Mouse (Mus musculus) liver, embryonic 11.5 days (tissue): ENCODE results near the gene Hoxb7. TPM values are rescaled to one million over a fixed set of nuclear protein-coding genes. Genes with fewer than 3 reads are reported as not detected.

Experiments used
- ATAC-seq: fragments of 200-750 bp; cut with Nextera tagmentation; replicated peaks from 2 replicates; pipeline ENCODE4 v1.8.0; 2017; ENCODE audit warnings: moderate number of reproducible peaks, mild to moderate bottlenecking, moderate TSS enrichment, moderate library complexity; ENCODE audit not compliant: low FRiP score
- DNase-seq: peaks from one replicate; pipeline ENCODE4 v3.0.0-alpha.2; 2017; ENCODE audit warnings: low spot score
- H3K27ac ChIP-seq: fragments of 300-500 bp; sonication (generic); 2 replicates; pipeline ENCODE4 v1.5.1; 2014; ENCODE audit warnings: mild to moderate bottlenecking, low read depth, low read length, control low read depth
- H3K27me3 ChIP-seq: fragments of 300-500 bp; sonication (generic); replicated peaks from 2 replicates; pipeline ENCODE4 v1.6.1; 2014; ENCODE audit warnings: low read length, mixed read lengths; ENCODE audit not compliant: control insufficient read depth, insufficient read depth
- H3K36me3 ChIP-seq: fragments of 300-500 bp; sonication (generic); 2 replicates; pipeline ENCODE4 v1.6.1; 2014; ENCODE audit warnings: mild to moderate bottlenecking, low read length, moderate library complexity, mixed read lengths; ENCODE audit not compliant: control insufficient read depth, insufficient read depth
- H3K4me1 ChIP-seq: fragments of 300-500 bp; sonication (generic); replicated peaks from 2 replicates; pipeline ENCODE4 v1.6.1; 2014; ENCODE audit warnings: low read length, mixed read lengths; ENCODE audit not compliant: control insufficient read depth, insufficient read depth
- H3K4me2 ChIP-seq: fragments of 300-500 bp; sonication (generic); 2 replicates; pipeline ENCODE4 v1.6.1; 2014; ENCODE audit warnings: mild to moderate bottlenecking, control low read depth, moderate library complexity
- H3K4me3 ChIP-seq: fragments of 300-500 bp; sonication (generic); 2 replicates; pipeline ENCODE4 v1.5.1; 2014; ENCODE audit warnings: low read depth, low read length, control low read depth
- H3K9ac ChIP-seq: fragments of 300-500 bp; sonication (generic); 2 replicates; pipeline ENCODE4 v1.6.1; 2014; ENCODE audit warnings: low read depth, low read length, control low read depth
- H3K9me3 ChIP-seq: fragments of 300-500 bp; sonication (generic); 2 replicates; pipeline ENCODE4 v1.6.1; 2016; ENCODE audit warnings: low read length, inconsistent platforms, mixed read lengths; ENCODE audit not compliant: control insufficient read depth
- WGBS: fragments of 180-500 bp; shearing (Covaris S2); extraction: QIAGEN DNeasy Blood & Tissue Kit; methylation state at CpG from one replicate; pipeline ENCODE4 v1.1.7; 2014; 5-methylcytosine and 5-hydroxymethylcytosine counted together
- polyA plus RNA-seq: library from polyadenylated mRNA; unstranded; fragments of >200 nt; fragmentation: Nextera tagmentation; extraction: Ambion mirVana; gene quantifications from 2 replicates; pipeline ENCODE4 v1.2.1, GENCODE M21; 2014

Hoxb7 gene
- polyA plus RNA-seq, 1 experiment from 2014 or later = 2.0 TPM

- Histone ChIP-seq H3K4me1 (no peaks in the 10 kb centered on the region), H3K27ac (no peak overlapping the region), H3K27me3 (peaks cover 100% of the 10 kb centered on the region), H3K9me3 (no peaks in the 10 kb centered on the region), H3K36me3 (no peaks in the 10 kb centered on the region), H3K4me3 (no peak overlapping the region), H3K9ac (no peak overlapping the region), H3K4me2 (no peak overlapping the region)
- no peak for ATAC-seq
- WGBS = 11% methylated on average over 21 of the region's 21 CpGs
- no peak for DNase-seq
Measured at GRCm38 (mm10) chr11:96289293-96289692, 2.9 kb downstream of the Hoxb7 start.

GRCm38 (mm10) chr11:96289837-96290236, 3.4 kb downstream of the Hoxb7 start:
- H3K9me3 ChIP-seq = no peaks in the 10 kb centered on the region
- H3K9ac ChIP-seq = no peak overlapping the region
- H3K27ac ChIP-seq = no peak overlapping the region
- WGBS = 19% methylated on average over 6 of the region's 6 CpGs
- ATAC-seq (no peak), DNase-seq (no peak)
- H3K36me3 ChIP-seq = no peaks in the 10 kb centered on the region
- no peak overlapping the region for H3K4me2 ChIP-seq
- peaks cover 100% of the 10 kb centered on the region for H3K27me3 ChIP-seq
- no peak overlapping the region for H3K4me3 ChIP-seq
- H3K4me1 ChIP-seq = no peaks in the 10 kb centered on the region

- peaks cover 100% of the 10 kb centered on the region for H3K27me3 ChIP-seq
- ATAC-seq = no peak
Measured at GRCm38 (mm10) chr11:96290705-96291355, 4.4 kb downstream of the Hoxb7 start.

GRCm38 (mm10) chr11:96291681-96292564, 5.5 kb downstream of the Hoxb7 start, which contains the start of gene Hoxb6:
TSS of gene Hoxb6 (plus strand) at chr11:96292476.
- DNase-seq (no peak), ATAC-seq (no peak)
- Histone ChIP-seq H3K4me1 (0 out of 2 replicates have a peak, but pooled peaks cover 3% of the 10 kb centered on the region), H3K27me3 (peaks cover 100% of the 10 kb centered on the region), H3K4me2 (0 out of 2 replicates have a peak within 1 kb of the TSS, but pooled peaks have one; percentile 7), H3K27ac (no peak within 1 kb of the TSS), H3K4me3 (no peak within 1 kb of the TSS), H3K9me3 (no peaks in the 10 kb centered on the region), H3K9ac (no peak within 1 kb of the TSS), H3K36me3 (no peaks in the 10 kb centered on the region)
- WGBS = 7% methylated on average over 22 of the region's 22 CpGs

More at GRCm38 (mm10) chr11:96290705-96291355, 4.4 kb downstream of the Hoxb7 start:
- Histone ChIP-seq H3K9ac (no peak overlapping the region), H3K4me1 (0 out of 2 replicates have a peak, but pooled peaks cover 3% of the 10 kb centered on the region), H3K9me3 (no peaks in the 10 kb centered on the region), H3K36me3 (no peaks in the 10 kb centered on the region), H3K4me3 (no peak overlapping the region), H3K4me2 (no peak overlapping the region), H3K27ac (no peak overlapping the region)
- DNase-seq = no peak
- 16% methylated on average over 17 of the region's 17 CpGs for WGBS

GRCm38 (mm10) chr11:96292565-96293301, 6.3 kb downstream of the Hoxb7 start:
- 1% methylated on average over 12 of the region's 12 CpGs for whole genome bisulfite sequencing
- ATAC-seq = no peak
- no peak for DNase-seq
- H3K27ac ChIP-seq = no peak overlapping the region
- 0 out of 2 replicates have a peak, but pooled peaks cover 3% of the 10 kb centered on the region for H3K4me1 ChIP-seq
- H3K27me3 ChIP-seq = peaks cover 100% of the 10 kb centered on the region
- H3K9me3 ChIP-seq = no peaks in the 10 kb centered on the region
- H3K36me3 ChIP-seq = no peaks in the 10 kb centered on the region
- no peak overlapping the region for H3K9ac ChIP-seq
- no peak overlapping the region for H3K4me3 ChIP-seq
- 0 out of 2 replicates have a peak overlapping the region, but pooled peaks have one; percentile 7 for H3K4me2 ChIP-seq

GRCm38 (mm10) chr11:96293302-96293921, 7.0 kb downstream of the Hoxb7 start:
- Histone ChIP-seq H3K9me3 (no peaks in the 10 kb centered on the region), H3K9ac (no peak overlapping the region), H3K27me3 (peaks cover 100% of the 10 kb centered on the region), H3K4me3 (no peak overlapping the region; the same call in 1 of the 2 replicates), H3K36me3 (no peaks in the 10 kb centered on the region), H3K27ac (no peak overlapping the region), H3K4me1 (0 out of 2 replicates have a peak, but pooled peaks cover 3% of the 10 kb centered on the region), H3K4me2 (0 out of 2 replicates have a peak overlapping the region, but pooled peaks have one; percentile 7)
- DNase-seq = no peak
- 1% methylated on average over 21 of the region's 22 CpGs for WGBS
- ATAC-seq = no peak

GRCm38 (mm10) chr11:96294245-96295091, 8.0 kb downstream of the Hoxb7 start:
- Histone ChIP-seq H3K9ac (no peak overlapping the region), H3K36me3 (no peaks in the 10 kb centered on the region), H3K4me1 (0 out of 2 replicates have a peak, but pooled peaks cover 7% of the 10 kb centered on the region), H3K9me3 (no peaks in the 10 kb centered on the region), H3K4me3 (peak overlapping the region; percentile 23; the same call in 1 of the 2 replicates), H3K27me3 (peaks cover 100% of the 10 kb centered on the region), H3K27ac (no peak overlapping the region), H3K4me2 (peak overlapping the region; percentile 39)
- ATAC-seq (no peak), DNase-seq (no peak)
- under 1% methylated on average over 32 of the region's 32 CpGs for WGBS
